Mouse (Mus musculus): ENCODE data around the gene Prrg2. TPM values are rescaled to one million over a fixed set of nuclear protein-coding genes. Genes with fewer than 3 reads are reported as not detected.

Gene Prrg2
- polyA plus RNA-seq, 1 experiment from 2014 or later: 10.5 TPM

DNA sequence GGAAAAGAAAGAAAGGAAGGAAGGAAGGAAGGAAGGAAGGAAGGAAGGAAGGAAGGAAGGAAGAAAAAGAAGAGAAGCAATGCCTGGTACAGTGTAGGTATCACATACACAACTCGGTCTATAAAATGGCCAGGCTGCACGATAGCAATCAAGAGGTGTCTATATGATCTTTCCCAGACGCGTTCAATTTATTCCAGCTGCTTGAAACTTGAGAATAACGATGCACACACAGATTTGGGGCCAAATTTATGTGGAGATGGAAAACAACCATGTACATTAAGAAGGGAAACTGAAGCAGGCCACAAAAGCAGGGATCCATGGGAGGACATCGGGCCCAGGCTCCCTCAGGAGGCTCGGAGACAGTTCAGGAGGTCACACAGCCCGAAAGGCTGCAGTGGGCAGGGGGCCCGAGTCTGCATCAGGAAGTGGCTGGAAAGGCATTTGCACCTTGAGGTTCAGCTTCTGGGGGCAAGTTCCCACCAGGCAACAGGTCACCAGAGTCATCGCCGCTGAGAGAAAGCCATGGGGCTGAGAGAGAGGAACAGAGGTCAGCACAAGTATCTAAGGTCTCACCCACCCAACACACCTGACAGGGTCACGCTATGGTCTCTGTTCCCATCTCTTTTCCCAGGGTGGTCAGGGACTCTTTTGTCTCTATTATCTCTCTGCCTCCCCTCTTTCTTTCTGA is 30.5 kb upstream of the Prrg2 start:
- Histone ChIP-seq H3K27ac (ENCODE audit: low read length) (no peak overlapping the region), H3K4me1 (ENCODE audit: control insufficient read depth, low read depth, low read length) (peaks cover 29% of the 10 kb centered on the region), H3K9me3 (replicated peaks; ENCODE audit: control insufficient read depth, low read length) (no peaks in the 10 kb centered on the region), H3K36me3 (ENCODE audit: control insufficient read depth, insufficient read depth) (no peaks in the 10 kb centered on the region), H3K27me3 (ENCODE audit: control insufficient read depth, insufficient read depth, low read depth, low read length) (no peaks in the 10 kb centered on the region), H3K4me2 (ENCODE audit: low read depth, low read length) (no peak overlapping the region), H3K4me3 (ENCODE audit: low read depth, low read length) (no peak overlapping the region), H3K9ac (ENCODE audit: low read depth, low read length) (no peak overlapping the region)
- ATAC-seq (ENCODE audit: low read depth): no peak
- WGBS (ENCODE audit: insufficient replicate concordance): 48% methylated on average over 12 of the region's 12 CpGs

DNA sequence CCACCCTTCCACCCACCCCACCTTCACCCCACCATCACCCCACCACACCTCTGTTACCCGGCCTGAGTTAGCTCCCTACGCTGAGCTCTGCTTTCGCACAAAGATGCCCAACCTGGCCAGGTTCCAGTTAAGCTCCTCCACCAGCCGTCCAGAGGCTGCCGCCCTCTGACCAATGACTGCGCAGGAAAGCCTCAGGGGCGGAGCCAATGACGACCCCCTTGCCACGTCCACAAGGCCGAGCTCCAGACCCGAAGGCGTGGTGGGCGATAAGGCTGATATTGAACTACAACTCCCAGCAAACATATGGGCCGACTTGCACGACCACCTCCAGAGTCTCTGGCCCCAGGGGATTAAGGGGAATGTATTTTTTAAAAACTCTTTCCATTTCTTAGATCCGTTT is 29.6 kb upstream of the Prrg2 start, which contains the start of gene Rcn3:
Rcn3 (minus strand) TSS at position 174 of the 400 bp plus-strand sequence.
- Histone ChIP-seq H3K27ac (ENCODE audit: low read length) (no peak within 1 kb of the TSS), H3K36me3 (ENCODE audit: control insufficient read depth, insufficient read depth) (no peaks in the 10 kb centered on the region), H3K9me3 (replicated peaks; ENCODE audit: control insufficient read depth, low read length) (no peaks in the 10 kb centered on the region), H3K4me1 (ENCODE audit: control insufficient read depth, low read depth, low read length) (peaks cover 29% of the 10 kb centered on the region), H3K27me3 (ENCODE audit: control insufficient read depth, insufficient read depth, low read depth, low read length) (no peaks in the 10 kb centered on the region), H3K4me2 (ENCODE audit: low read depth, low read length) (peak within 1 kb of the TSS; percentile 66), H3K4me3 (ENCODE audit: low read depth, low read length) (peak within 1 kb of the TSS; percentile 49), H3K9ac (ENCODE audit: low read depth, low read length) (peak within 1 kb of the TSS; percentile 31; the same call in 1 of the 2 replicates)
- peak; percentile 83 for ATAC-seq (ENCODE audit: low read depth)
- WGBS (ENCODE audit: insufficient replicate concordance): 2% methylated on average over 16 of the region's 16 CpGs

DNA sequence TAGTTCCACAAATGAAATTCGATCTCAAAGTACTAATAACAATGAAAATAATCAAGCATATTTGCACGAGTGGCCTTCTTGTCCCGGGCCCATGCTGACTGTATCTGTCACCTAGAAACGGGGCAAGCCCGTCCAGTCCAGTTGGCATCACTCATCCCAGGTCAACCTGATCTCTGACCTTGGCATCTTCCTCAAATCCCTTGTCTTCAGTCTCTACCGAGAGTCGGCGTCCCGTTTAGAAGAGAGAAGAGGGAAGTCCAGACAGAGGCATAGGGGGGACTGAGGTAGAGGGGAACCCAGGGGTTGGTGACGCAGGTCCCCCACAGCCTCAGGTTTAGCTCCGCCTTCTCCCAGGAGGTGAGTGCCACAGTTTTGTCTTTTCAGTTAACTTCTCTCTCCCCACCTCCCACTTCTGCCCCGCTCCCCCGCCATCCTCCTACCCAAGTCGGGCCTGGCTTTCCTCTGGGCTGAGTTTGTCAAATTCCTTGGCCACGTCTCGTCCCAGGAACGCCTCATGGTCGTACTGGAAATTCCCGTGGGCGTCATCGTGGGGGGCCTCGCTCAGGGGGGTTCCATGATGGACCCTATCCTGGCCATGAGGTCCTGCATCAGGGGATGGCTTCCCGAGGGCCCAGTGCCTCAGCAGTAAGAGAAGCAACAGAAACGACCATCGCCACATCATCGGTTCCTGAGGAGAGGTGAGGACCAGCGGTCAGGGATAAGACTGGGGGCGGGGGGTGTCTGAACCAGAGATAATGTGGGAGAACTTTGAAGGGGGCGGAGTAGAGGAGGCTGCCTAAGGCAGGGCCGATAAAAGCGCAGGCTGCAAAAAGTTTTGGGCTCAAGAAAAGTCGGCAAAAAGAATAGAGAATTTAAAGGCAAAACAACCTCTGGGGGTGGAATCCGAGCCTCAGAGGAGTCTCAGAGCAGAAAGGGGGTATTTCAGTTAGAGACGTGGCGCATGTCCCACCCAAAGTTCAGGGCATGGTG is 28.8 kb upstream of the Prrg2 start:
- Histone ChIP-seq H3K9ac (ENCODE audit: low read depth, low read length) (peak overlapping the region; percentile 31; the same call in 1 of the 2 replicates), H3K9me3 (replicated peaks; ENCODE audit: control insufficient read depth, low read length) (no peaks in the 10 kb centered on the region), H3K36me3 (ENCODE audit: control insufficient read depth, insufficient read depth) (no peaks in the 10 kb centered on the region), H3K27ac (ENCODE audit: low read length) (no peak overlapping the region), H3K4me2 (ENCODE audit: low read depth, low read length) (peak overlapping the region; percentile 66), H3K4me1 (ENCODE audit: control insufficient read depth, low read depth, low read length) (peaks cover 29% of the 10 kb centered on the region), H3K4me3 (ENCODE audit: low read depth, low read length) (peak overlapping the region; percentile 49), H3K27me3 (ENCODE audit: control insufficient read depth, insufficient read depth, low read depth, low read length) (no peaks in the 10 kb centered on the region)
- ATAC-seq (ENCODE audit: low read depth): peak; percentile 59
- 19% methylated on average over 35 of the region's 35 CpGs for WGBS (ENCODE audit: insufficient replicate concordance)

DNA sequence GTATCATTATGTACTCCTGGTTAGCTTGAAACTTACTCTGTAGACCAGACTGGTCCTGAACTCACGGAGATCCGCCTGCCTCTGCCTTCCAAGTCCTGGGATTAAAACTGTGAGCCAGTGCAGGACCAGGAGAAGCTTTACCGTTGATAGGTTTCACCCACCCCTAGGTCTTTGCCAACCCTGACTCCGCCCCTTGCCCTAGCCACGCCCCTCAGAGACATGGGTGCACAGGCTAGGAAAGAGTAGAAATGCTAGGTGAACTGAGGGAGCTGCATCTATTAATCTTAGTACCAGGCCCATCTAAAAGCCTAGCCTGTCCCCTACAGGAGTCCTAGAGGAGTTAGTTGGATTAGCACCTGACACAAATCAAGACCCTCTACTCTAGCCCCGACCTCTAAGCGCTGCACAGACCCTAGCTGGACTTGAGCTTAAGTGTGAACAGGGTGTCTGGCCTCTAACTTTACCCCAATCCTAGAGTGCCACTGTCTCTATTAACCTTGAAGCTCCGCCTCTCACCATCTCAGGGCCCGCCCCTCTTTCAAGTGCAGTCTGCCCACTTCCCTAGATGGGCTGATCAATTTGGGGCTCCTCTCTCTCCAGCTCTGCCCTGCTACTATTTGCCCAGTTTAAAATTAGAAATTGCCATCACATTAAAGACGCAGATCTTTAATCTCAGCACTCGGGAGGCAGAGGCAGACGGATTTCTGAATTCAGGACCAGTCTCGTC is 27.9 kb upstream of the Prrg2 start:
- ATAC-seq (ENCODE audit: low read depth): no peak
- no peaks in the 10 kb centered on the region for H3K36me3 ChIP-seq (ENCODE audit: control insufficient read depth, insufficient read depth)
- no peak overlapping the region for H3K9ac ChIP-seq (ENCODE audit: low read depth, low read length)
- peaks cover 29% of the 10 kb centered on the region for H3K4me1 ChIP-seq (ENCODE audit: control insufficient read depth, low read depth, low read length)
- WGBS (ENCODE audit: insufficient replicate concordance): 52% methylated on average over 13 of the region's 13 CpGs
- no peak overlapping the region for H3K27ac ChIP-seq (ENCODE audit: low read length)
- no peaks in the 10 kb centered on the region for H3K9me3 ChIP-seq (replicated peaks; ENCODE audit: control insufficient read depth, low read length)
- H3K27me3 ChIP-seq (ENCODE audit: control insufficient read depth, insufficient read depth, low read depth, low read length): no peaks in the 10 kb centered on the region
- no peak overlapping the region for H3K4me2 ChIP-seq (ENCODE audit: low read depth, low read length)
- H3K4me3 ChIP-seq (ENCODE audit: low read depth, low read length): no peak overlapping the region

DNA sequence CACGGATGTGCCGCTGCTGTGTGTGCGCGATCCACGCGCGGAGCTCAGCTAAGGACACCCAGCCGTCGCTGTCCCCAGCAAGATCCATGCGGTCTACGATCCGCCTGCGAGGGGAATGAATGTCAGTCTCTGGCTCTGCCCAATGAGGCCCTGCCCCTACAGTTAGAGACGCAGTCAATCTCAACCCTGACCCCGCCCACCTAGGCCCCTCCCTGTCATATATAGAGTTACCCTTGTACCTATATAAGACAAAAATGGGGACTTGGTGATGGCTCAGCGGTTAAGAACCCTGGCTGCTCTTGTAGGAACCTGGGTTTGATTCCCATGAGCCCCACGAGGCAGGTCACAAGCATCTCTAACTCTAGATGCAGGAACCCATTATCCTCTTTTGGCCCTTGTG is 26.1 kb upstream of the Prrg2 start:
- no peak overlapping the region for H3K4me2 ChIP-seq (ENCODE audit: low read depth, low read length)
- no peaks in the 10 kb centered on the region for H3K27me3 ChIP-seq (ENCODE audit: control insufficient read depth, insufficient read depth, low read depth, low read length)
- H3K27ac ChIP-seq (ENCODE audit: low read length): no peak overlapping the region
- no peak overlapping the region for H3K9ac ChIP-seq (ENCODE audit: low read depth, low read length)
- no peaks in the 10 kb centered on the region for H3K9me3 ChIP-seq (replicated peaks; ENCODE audit: control insufficient read depth, low read length)
- ATAC-seq (ENCODE audit: low read depth): no peak
- no peak overlapping the region for H3K4me3 ChIP-seq (ENCODE audit: low read depth, low read length)
- H3K4me1 ChIP-seq (ENCODE audit: control insufficient read depth, low read depth, low read length): peaks cover 28% of the 10 kb centered on the region
- 85% methylated on average over 17 of the region's 17 CpGs for WGBS (ENCODE audit: insufficient replicate concordance)
- no peaks in the 10 kb centered on the region for H3K36me3 ChIP-seq (ENCODE audit: control insufficient read depth, insufficient read depth)

DNA sequence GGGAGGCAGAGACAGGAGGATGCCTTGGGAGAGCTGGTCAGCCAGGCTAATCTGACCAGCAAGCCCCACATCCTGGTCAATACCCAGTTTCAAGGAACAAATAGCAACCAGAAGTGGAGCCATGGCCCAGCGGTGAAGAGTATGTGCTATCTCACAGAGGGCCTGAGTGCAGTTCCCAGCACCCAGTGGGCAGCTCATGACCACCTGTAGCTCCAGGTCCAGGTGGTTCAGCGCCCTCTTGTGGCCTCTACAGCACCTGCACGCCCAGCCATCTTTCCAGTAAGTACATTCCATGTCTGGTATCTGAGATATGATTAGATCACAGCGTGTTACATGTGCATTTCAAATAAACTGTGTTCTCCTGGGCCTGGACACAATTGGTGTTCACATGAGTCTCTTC is 23.6 kb upstream of the Prrg2 start:
- H3K9me3 ChIP-seq (replicated peaks; ENCODE audit: control insufficient read depth, low read length): no peaks in the 10 kb centered on the region
- peaks cover 20% of the 10 kb centered on the region for H3K4me1 ChIP-seq (ENCODE audit: control insufficient read depth, low read depth, low read length)
- no peak for ATAC-seq (ENCODE audit: low read depth)
- H3K36me3 ChIP-seq (ENCODE audit: control insufficient read depth, insufficient read depth): no peaks in the 10 kb centered on the region
- no peak overlapping the region for H3K4me3 ChIP-seq (ENCODE audit: low read depth, low read length)
- H3K27ac ChIP-seq (ENCODE audit: low read length): no peak overlapping the region
- 55% methylated on average over 4 of the region's 4 CpGs for WGBS (ENCODE audit: insufficient replicate concordance)
- H3K27me3 ChIP-seq (ENCODE audit: control insufficient read depth, insufficient read depth, low read depth, low read length): no peaks in the 10 kb centered on the region
- H3K4me2 ChIP-seq (ENCODE audit: low read depth, low read length): no peak overlapping the region
- no peak overlapping the region for H3K9ac ChIP-seq (ENCODE audit: low read depth, low read length)

DNA sequence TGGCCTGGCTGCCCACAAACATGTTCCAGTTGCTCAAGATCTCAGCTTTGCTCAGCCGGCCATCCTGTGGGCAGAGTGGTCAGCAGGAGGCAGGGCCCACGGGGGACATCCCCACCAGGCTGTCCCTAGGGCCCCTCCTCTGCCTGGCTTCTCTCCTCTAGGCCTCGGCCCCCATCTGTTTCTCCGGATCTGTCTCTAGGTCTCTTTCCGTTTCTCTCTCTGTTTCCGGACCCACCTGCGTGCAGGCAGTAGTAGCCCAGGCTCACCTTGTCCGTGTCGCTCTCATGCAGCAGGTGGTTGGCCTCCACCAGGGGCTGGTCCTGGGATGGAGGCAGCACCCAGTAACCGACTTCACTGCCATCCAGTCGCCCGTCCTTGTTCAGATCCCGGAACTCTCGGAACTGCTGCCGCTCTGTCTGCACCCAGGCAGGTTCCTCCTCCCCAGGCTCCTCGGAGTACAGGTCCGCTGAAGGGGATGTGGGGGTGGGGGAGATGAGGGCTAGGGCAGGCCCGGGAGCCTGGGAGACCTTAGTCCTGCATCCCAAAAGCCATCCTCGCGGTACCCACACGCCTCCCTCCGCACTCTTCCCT is 20.9 kb upstream of the Prrg2 start:
- ATAC-seq (ENCODE audit: low read depth): peak; percentile 7; the same call in 1 of the 2 replicates

More for the DNA sequence above, 20.9 kb upstream of the Prrg2 start:
- Histone ChIP-seq H3K4me1 (ENCODE audit: control insufficient read depth, low read depth, low read length) (peaks cover 14% of the 10 kb centered on the region), H3K27ac (ENCODE audit: low read length) (no peak overlapping the region), H3K9me3 (replicated peaks; ENCODE audit: control insufficient read depth, low read length) (no peaks in the 10 kb centered on the region), H3K36me3 (ENCODE audit: control insufficient read depth, insufficient read depth) (no peaks in the 10 kb centered on the region), H3K4me3 (ENCODE audit: low read depth, low read length) (peak overlapping the region; percentile 22), H3K4me2 (ENCODE audit: low read depth, low read length) (peak overlapping the region; percentile 44; the same call in 1 of the 2 replicates), H3K9ac (ENCODE audit: low read depth, low read length) (no peak overlapping the region), H3K27me3 (ENCODE audit: control insufficient read depth, insufficient read depth, low read depth, low read length) (no peaks in the 10 kb centered on the region)
- 40% methylated on average over 22 of the region's 22 CpGs for WGBS (ENCODE audit: insufficient replicate concordance)
